Mouse (Mus musculus): ENCODE data around the gene Gm10354. TPM values are rescaled to one million over a fixed set of nuclear protein-coding genes. Genes with fewer than 3 reads are reported as not detected.
"Not testable (repeated sequence)": the region's sequence is repeated elsewhere in the genome, so short reads cannot be mapped to it uniquely, and the experiment has no call there.

Gm10354 gene
- polyA plus RNA-seq (2016; fragmentation: Nextera tagmentation; extraction: Ambion mirVana) = not detected in 2 replicates

DNA sequence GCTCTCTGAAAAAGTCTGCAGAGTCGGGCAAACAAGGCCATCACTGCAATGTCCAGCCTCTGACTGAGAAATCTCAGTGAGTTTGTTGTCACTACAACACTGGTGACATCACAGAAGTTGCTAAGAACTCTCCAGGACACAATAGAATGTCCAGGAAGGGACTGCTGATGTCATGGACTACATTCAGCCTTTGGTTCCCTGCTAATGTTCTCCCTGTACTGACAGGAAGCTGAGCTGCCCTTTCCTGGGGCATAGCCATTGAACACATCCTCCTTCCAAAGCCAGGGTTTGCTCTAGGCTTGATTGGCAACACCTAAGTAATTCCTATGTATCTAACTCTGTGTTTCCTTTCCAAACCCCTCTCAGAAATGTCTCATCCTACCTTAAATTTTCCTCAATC is at the start of gene Gm10354:
Gene Gm10354, minus strand, starts transcription at position 101 of the 400 bp plus-strand sequence.
- not testable (repeated sequence) for H3K27me3 ChIP-seq (ENCODE audit: insufficient read depth, poor library complexity, severe bottlenecking); H3K4me1 ChIP-seq (replicated peaks); H3K27ac ChIP-seq; H3K4me3 ChIP-seq; DNase-seq (ENCODE audit: low spot score); H3K36me3 ChIP-seq
- H3K9me3 ChIP-seq = peaks cover 50% of the 10 kb centered on the region
- 52% methylated on average over 1 of the region's 1 CpGs for WGBS

DNA sequence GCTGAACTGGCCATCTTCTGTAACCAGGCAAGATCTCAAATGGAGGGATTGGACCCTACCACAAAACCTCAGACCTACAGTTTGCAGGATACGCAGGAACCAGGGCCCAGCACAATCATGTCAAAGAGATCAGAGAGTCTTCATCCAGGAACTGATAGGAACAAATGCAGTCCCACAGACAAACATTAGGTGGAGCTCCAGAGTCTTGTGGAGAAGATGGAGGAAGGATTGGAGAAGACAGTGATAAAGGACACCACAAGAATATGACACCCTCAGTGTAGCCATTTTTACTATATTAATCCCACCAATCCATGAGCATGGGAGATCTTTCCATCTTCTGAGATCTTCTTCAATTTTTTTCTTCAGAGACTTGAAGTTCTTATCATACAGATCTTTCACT is 45.6 kb upstream of the Gm10354 start:
- not testable (repeated sequence) for H3K4me1 ChIP-seq (replicated peaks); H3K4me3 ChIP-seq; H3K27me3 ChIP-seq (ENCODE audit: insufficient read depth, poor library complexity, severe bottlenecking); H3K36me3 ChIP-seq; DNase-seq (ENCODE audit: low spot score); H3K27ac ChIP-seq
- peaks cover 72% of the 10 kb centered on the region for H3K9me3 ChIP-seq
- 72% methylated on average over 1 of the region's 1 CpGs for WGBS

GRCm38 (mm10) chr5:15020067-15020466 is 41.3 kb upstream of the Gm10354 start:
- not testable (repeated sequence) for DNase-seq (ENCODE audit: low spot score); H3K4me3 ChIP-seq; H3K4me1 ChIP-seq (replicated peaks); H3K36me3 ChIP-seq; H3K27me3 ChIP-seq (ENCODE audit: insufficient read depth, poor library complexity, severe bottlenecking); H3K27ac ChIP-seq
- WGBS = 74% methylated on average over 2 of the region's 2 CpGs
- H3K9me3 ChIP-seq = peaks cover 60% of the 10 kb centered on the region

DNA sequence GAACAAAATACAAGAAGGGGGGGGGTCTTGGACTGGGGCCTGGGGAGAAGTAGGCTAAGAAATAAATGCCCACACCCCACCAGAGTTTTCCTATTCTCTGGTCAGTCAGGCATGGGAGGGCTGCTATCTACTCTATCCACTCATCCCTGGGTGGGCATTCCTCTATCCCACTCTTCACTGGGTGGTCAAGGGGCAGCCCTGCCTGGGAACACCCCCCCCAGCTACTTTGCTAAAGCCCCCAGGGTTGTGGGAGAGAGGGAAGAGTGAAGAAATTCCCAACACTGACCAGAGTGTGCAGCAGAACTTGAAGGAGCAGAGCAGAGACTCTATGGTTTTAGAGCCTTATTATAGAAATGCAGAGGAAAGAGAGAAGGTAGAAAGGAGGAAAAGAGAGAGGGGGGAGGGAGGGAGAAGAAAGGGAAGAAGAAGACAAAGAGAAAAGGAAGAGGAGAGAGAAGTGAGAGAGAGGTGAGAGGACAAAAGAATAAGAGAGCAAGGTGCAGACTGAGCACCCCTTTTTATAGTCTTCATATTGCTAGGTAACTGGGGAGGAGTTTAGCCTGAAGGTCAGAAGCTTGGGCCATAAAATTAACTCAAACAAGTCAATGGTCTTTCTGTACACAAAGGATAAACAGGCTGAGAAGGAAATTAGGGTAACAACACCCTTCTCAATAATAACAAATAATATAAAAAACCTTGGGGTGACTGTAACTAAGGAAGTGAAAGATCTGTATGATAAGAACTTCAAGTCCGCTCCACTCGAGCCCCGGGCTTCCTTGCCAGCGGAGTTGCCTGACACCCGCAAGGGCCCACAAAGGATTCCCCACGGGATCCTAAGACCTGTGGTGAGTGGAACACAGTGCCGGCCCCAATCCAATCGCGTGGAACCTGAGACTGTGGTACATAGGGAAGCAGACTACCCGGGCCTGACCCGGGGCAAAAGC is 32.2 kb upstream of the Gm10354 start:
- H3K27me3 ChIP-seq (ENCODE audit: insufficient read depth, poor library complexity, severe bottlenecking); H3K4me3 ChIP-seq; H3K4me1 ChIP-seq (replicated peaks); DNase-seq (ENCODE audit: low spot score); H3K27ac ChIP-seq; H3K36me3 ChIP-seq: not testable (repeated sequence)
- peaks cover 31% of the 10 kb centered on the region for H3K9me3 ChIP-seq
- 84% methylated on average over 11 of the region's 11 CpGs for WGBS

DNA sequence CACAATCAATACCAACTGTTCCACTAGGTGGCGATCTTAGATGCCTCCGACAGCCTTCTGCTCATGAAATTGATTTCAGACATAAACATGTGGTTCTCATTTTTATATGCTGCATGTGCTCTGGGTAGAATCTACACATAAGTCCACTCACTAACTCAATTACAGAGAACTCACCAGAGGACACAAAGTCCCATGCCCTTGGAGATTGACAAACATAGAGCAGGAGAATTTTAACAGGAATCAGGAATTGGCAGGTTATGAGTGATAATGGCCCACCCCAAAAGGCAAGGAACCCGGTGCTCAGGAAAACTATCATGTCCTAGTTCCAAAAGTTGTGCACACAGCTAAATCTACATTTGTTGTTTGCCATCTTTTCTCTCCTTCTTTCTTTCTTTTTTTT is 28.2 kb upstream of the Gm10354 start:
- DNase-seq (ENCODE audit: low spot score) = not testable (repeated sequence)
- WGBS = 59% methylated on average over 3 of the region's 3 CpGs
- H3K9me3 ChIP-seq = peaks cover 46% of the 10 kb centered on the region

GRCm38 (mm10) chr5:15006288-15006687 is 27.6 kb upstream of the Gm10354 start:
- not testable (repeated sequence) for DNase-seq (ENCODE audit: low spot score)

More for the DNA sequence above, 28.2 kb upstream of the Gm10354 start:
- not testable (repeated sequence) for H3K27ac ChIP-seq; H3K4me3 ChIP-seq; H3K4me1 ChIP-seq (replicated peaks); H3K27me3 ChIP-seq (ENCODE audit: insufficient read depth, poor library complexity, severe bottlenecking); H3K36me3 ChIP-seq

DNA sequence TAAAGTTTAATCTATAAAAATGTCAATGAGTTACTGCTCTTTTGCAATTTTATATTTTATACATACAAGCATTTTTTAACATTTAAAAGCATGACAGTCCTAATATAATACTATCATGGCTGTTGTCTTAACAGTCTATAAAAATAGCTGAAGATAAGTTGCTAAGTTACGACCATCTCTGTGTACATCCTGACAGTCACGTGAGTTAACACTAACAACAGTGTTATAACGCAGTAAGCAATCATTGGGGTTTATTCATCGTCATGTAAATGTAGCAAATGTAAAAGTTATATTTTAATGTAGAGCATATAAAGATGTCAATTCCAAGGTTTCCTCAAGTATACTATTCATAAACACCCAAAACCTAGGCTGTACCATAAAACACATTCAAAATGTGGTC is 26.8 kb upstream of the Gm10354 start:
- not testable (repeated sequence) for H3K36me3 ChIP-seq; H3K4me1 ChIP-seq (replicated peaks); DNase-seq (ENCODE audit: low spot score); H3K27ac ChIP-seq; H3K27me3 ChIP-seq (ENCODE audit: insufficient read depth, poor library complexity, severe bottlenecking); H3K4me3 ChIP-seq
- 65% methylated on average over 3 of the region's 4 CpGs for WGBS
- peaks cover 35% of the 10 kb centered on the region for H3K9me3 ChIP-seq

More at GRCm38 (mm10) chr5:15006288-15006687, 27.6 kb upstream of the Gm10354 start:
- H3K27me3 ChIP-seq (ENCODE audit: insufficient read depth, poor library complexity, severe bottlenecking); H3K27ac ChIP-seq; H3K36me3 ChIP-seq; H3K4me1 ChIP-seq (replicated peaks); H3K4me3 ChIP-seq: not testable (repeated sequence)
- peaks cover 42% of the 10 kb centered on the region for H3K9me3 ChIP-seq
- WGBS = 63% methylated on average over 3 of the region's 3 CpGs

DNA sequence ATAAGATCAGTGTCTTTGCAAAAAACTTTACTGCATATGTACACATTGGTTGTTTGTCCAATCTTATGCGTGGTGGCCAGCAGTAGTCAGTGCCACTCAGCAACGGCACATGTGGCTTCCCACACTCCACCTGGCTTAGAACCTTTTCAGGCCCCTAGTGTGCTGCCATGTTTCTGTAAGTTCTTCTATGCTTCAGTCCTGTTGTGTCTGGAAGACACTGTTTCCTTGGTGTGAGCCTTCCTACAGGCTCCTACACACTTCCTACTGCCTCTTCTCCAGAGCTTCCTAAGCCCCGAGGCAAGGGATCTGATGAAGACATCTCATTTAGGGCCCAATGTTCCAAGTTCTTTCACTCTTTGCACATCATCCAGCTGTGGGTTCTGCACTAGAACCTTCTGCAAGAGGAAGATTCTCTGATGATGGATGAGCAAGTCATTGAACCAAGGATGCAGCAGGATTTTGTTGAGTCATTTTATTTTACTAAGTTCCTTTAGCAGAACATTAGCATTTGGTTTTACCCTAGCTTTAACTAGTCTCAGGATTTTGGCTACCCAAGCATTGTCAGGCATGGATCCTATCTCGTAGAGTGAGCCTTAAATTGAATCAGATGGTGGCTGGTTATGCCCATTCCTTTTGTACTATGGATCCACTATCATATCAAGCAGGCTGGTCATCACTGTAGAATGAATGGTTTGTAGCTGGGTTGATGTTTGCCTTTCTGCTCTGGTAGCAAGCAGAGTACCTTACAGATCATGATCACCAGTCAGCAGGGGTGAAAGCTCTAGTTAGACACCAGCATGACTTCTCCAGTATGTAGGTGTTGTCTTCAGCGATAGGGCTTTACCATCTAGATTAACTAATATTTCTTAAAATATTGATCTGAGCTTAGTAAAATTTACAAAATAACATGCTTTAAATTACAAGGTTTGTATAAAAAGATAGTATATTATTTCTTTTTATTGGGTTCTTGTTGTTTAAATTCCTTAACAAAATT is 26.1 kb upstream of the Gm10354 start:
- H3K9me3 ChIP-seq = peaks cover 38% of the 10 kb centered on the region
- DNase-seq (ENCODE audit: low spot score); H3K27ac ChIP-seq; H3K4me3 ChIP-seq; H3K36me3 ChIP-seq; H3K4me1 ChIP-seq (replicated peaks); H3K27me3 ChIP-seq (ENCODE audit: insufficient read depth, poor library complexity, severe bottlenecking): not testable (repeated sequence)
- 79% methylated on average over 5 of the region's 5 CpGs for WGBS

- not testable (repeated sequence) for DNase-seq (ENCODE audit: low spot score)
- peaks cover 43% of the 10 kb centered on the region for H3K9me3 ChIP-seq
These were observed 19.3 kb upstream of the Gm10354 start for GRCm38 (mm10) chr5:14998077-14998476.

DNA sequence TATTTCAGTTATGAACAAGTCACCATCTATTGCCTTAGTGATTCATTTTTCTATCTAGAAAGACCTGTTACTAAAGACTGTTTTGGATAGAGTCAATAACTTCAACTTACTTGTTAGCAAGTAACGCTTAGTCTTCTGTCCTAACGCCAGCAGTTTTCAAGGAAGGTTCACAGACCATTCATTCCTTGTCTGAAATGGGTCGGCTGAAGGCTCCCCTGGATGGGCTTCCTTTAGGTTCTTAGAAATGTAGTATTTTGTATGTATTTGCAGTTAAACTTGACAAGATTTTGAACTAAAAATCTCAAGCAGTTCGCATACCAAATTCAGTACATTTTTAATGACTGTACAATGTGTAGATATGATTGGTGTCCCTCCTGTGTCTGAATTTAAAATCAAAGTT is 18.8 kb upstream of the Gm10354 start:
- H3K9me3 ChIP-seq = peaks cover 41% of the 10 kb centered on the region
- H3K27ac ChIP-seq; H3K36me3 ChIP-seq; H3K4me1 ChIP-seq (replicated peaks); H3K27me3 ChIP-seq (ENCODE audit: insufficient read depth, poor library complexity, severe bottlenecking); DNase-seq (ENCODE audit: low spot score); H3K4me3 ChIP-seq: not testable (repeated sequence)
- 84% methylated on average over 4 of the region's 4 CpGs for WGBS

More at GRCm38 (mm10) chr5:14998077-14998476, 19.3 kb upstream of the Gm10354 start:
- H3K4me1 ChIP-seq (replicated peaks); H3K27me3 ChIP-seq (ENCODE audit: insufficient read depth, poor library complexity, severe bottlenecking); H3K4me3 ChIP-seq; H3K36me3 ChIP-seq; H3K27ac ChIP-seq: not testable (repeated sequence)
- WGBS = 75% methylated on average over 9 of the region's 9 CpGs

GRCm38 (mm10) chr5:14996670-14997249 is 18.0 kb upstream of the Gm10354 start:
- not testable (repeated sequence) for H3K27ac ChIP-seq; H3K27me3 ChIP-seq (ENCODE audit: insufficient read depth, poor library complexity, severe bottlenecking); H3K36me3 ChIP-seq; H3K4me3 ChIP-seq; H3K4me1 ChIP-seq (replicated peaks); DNase-seq (ENCODE audit: low spot score)
- WGBS = 70% methylated on average over 7 of the region's 7 CpGs
- H3K9me3 ChIP-seq = peaks cover 39% of the 10 kb centered on the region

- not testable (repeated sequence) for H3K4me3 ChIP-seq; DNase-seq (ENCODE audit: low spot score); H3K27ac ChIP-seq; H3K36me3 ChIP-seq; H3K4me1 ChIP-seq (replicated peaks); H3K27me3 ChIP-seq (ENCODE audit: insufficient read depth, poor library complexity, severe bottlenecking)
- H3K9me3 ChIP-seq = peaks cover 47% of the 10 kb centered on the region
- WGBS = 87% methylated on average over 6 of the region's 6 CpGs
These were observed 15.4 kb upstream of the Gm10354 start for GRCm38 (mm10) chr5:14994124-14994523.
